Mouse (Mus musculus) CH12.LX (cell line): Measurements from ENCODE around the gene Chrdl2. TPM values are rescaled to one million over a fixed set of nuclear protein-coding genes. Genes with fewer than 3 reads are reported as not detected.

ENCODE experiments used
- DNase-seq: peaks from one replicate; pipeline ENCODE4 v3.0.0-alpha.2; 2013; ENCODE audit errors: extremely low read depth
- H3K27ac ChIP-seq: 2 replicates; pipeline ENCODE4 v1.5.1; 2012; ENCODE audit warnings: low read depth, mild to moderate bottlenecking, control low read depth, moderate library complexity; ENCODE audit not compliant: insufficient read depth
- H3K27me3 ChIP-seq: replicated peaks from 2 replicates; pipeline ENCODE3; 2012; ENCODE audit warnings: inconsistent platforms
- H3K36me3 ChIP-seq, 2 experiments: replicated peaks in 1 of 2; 2 replicates each; pipeline versions ENCODE3 to v1.6.1; 2012; ENCODE audit warnings: inconsistent platforms in 1 of 2, low read length in 1 of 2, mild to moderate bottlenecking in 1 of 2, mixed read lengths in 1 of 2, moderate library complexity in 1 of 2; ENCODE audit not compliant: control insufficient read depth in 1 of 2, insufficient read depth in 1 of 2
- H3K4me1 ChIP-seq, 2 experiments: 2 replicates each; pipeline ENCODE4 v1.6.1; 2012; ENCODE audit warnings: inconsistent platforms in 1 of 2, moderate library complexity in 1 of 2; ENCODE audit not compliant: insufficient read depth in 2 of 2, control insufficient read depth in 1 of 2
- H3K4me2 ChIP-seq: 2 replicates; pipeline ENCODE4 v1.6.1; 2012; ENCODE audit warnings: low read depth, mild to moderate bottlenecking, control low read depth; ENCODE audit not compliant: poor library complexity, insufficient read depth, severe bottlenecking
- H3K4me3 ChIP-seq, 3 experiments: fragments of 150-350 bp in 1 of 3; sonication (generic) in 1 of 3; replicated peaks in 1 of 3; 2 replicates each; pipeline versions ENCODE3 to v1.5.1; 2011 to 2012; ENCODE audit warnings: low read depth in 2 of 3, low read length in 2 of 3, mild to moderate bottlenecking in 2 of 3, moderate library complexity in 2 of 3, control low read depth in 1 of 3, improper control_type of control experiment in 1 of 3, inconsistent platforms in 1 of 3, mixed read lengths in 1 of 3; ENCODE audit not compliant: poor library complexity in 1 of 3
- H3K79me2 ChIP-seq: replicated peaks from 2 replicates; pipeline ENCODE4 v1.6.1; 2012; ENCODE audit warnings: mild to moderate bottlenecking, moderate library complexity; ENCODE audit not compliant: control insufficient read depth, poor library complexity, insufficient read depth, severe bottlenecking; ENCODE audit errors: extremely low read depth
- H3K9ac ChIP-seq: 2 replicates; pipeline ENCODE4 v1.6.1; 2012; ENCODE audit warnings: low read depth, mild to moderate bottlenecking, control low read depth, moderate library complexity; ENCODE audit not compliant: insufficient read depth
- H3K9me3 ChIP-seq: replicated peaks from 2 replicates; pipeline ENCODE3; 2012; ENCODE audit warnings: low read length, inconsistent platforms, mixed read lengths
- CHD1 ChIP-seq: IDR thresholded peaks from 2 replicates; pipeline ENCODE4 v1.6.1; 2012; ENCODE audit warnings: low read depth, low read length, improper control_type of control experiment, inconsistent platforms
- CHD2 ChIP-seq: IDR thresholded peaks from 2 replicates; pipeline ENCODE4 v1.6.1; 2011; ENCODE audit warnings: low read length, improper control_type of control experiment
- ELF1 ChIP-seq: IDR thresholded peaks from 2 replicates; pipeline ENCODE4 v1.6.1; 2014; ENCODE audit warnings: low read depth, mild to moderate bottlenecking, inconsistent platforms, low read length, improper control_type of control experiment
- EP300 ChIP-seq: IDR thresholded peaks from 2 replicates; pipeline ENCODE4 v1.6.1; 2011; ENCODE audit warnings: low read length, improper control_type of control experiment
- JUN ChIP-seq: IDR thresholded peaks from 2 replicates; pipeline ENCODE4 v1.6.1; 2011; ENCODE audit warnings: low read depth, mild to moderate bottlenecking, low read length, improper control_type of control experiment, moderate library complexity; ENCODE audit not compliant: insufficient read depth
- JUND ChIP-seq: conservative IDR thresholded peaks from 2 replicates; pipeline ENCODE4 v1.6.1; 2011; ENCODE audit warnings: low read depth, low read length, improper control_type of control experiment
- MAFK ChIP-seq: IDR thresholded peaks from 2 replicates; pipeline ENCODE4 v1.6.1; 2011; ENCODE audit warnings: low read length, improper control_type of control experiment; ENCODE audit not compliant: insufficient replicate concordance
- MAX ChIP-seq: IDR thresholded peaks from 2 replicates; pipeline ENCODE4 v1.6.1; 2011; ENCODE audit warnings: low read length, improper control_type of control experiment
- MAZ ChIP-seq: IDR thresholded peaks from 2 replicates; pipeline ENCODE4 v1.6.1; 2012; ENCODE audit warnings: low read depth, mild to moderate bottlenecking, inconsistent platforms, low read length, improper control_type of control experiment, moderate library complexity
- MXI1 ChIP-seq: IDR thresholded peaks from 2 replicates; pipeline ENCODE4 v1.6.1; 2011; ENCODE audit warnings: mild to moderate bottlenecking, low read depth, low read length, improper control_type of control experiment
- MYC ChIP-seq: IDR thresholded peaks from 2 replicates; pipeline ENCODE4 v1.6.1; 2011; ENCODE audit warnings: low read depth, mild to moderate bottlenecking, improper control_type of control experiment, low read length
- NRF1 ChIP-seq: IDR thresholded peaks from 2 replicates; pipeline ENCODE4 v1.6.1; 2014; ENCODE audit warnings: low read depth, mild to moderate bottlenecking, inconsistent platforms, low read length, improper control_type of control experiment, moderate library complexity
- PAX5 ChIP-seq: IDR thresholded peaks from 2 replicates; pipeline ENCODE4 v1.6.1; 2012; ENCODE audit warnings: low read length, inconsistent platforms, mixed read lengths
- POLR2AphosphoS2 ChIP-seq: IDR thresholded peaks from 2 replicates; pipeline ENCODE4 v1.6.1; 2011; ENCODE audit warnings: low read depth, low read length, improper control_type of control experiment
- RAD21 ChIP-seq: IDR thresholded peaks from 2 replicates; pipeline ENCODE4 v1.6.1; 2011; ENCODE audit warnings: low read depth, mild to moderate bottlenecking, low read length, improper control_type of control experiment, moderate library complexity
- RCOR1 ChIP-seq: conservative IDR thresholded peaks from 2 replicates; pipeline ENCODE4 v1.6.1; 2012; ENCODE audit warnings: low read depth, mild to moderate bottlenecking, inconsistent platforms, low read length, improper control_type of control experiment
- SMC3 ChIP-seq: IDR thresholded peaks from 2 replicates; pipeline ENCODE4 v1.6.1; 2011; ENCODE audit warnings: low read depth, low read length, improper control_type of control experiment
- TBP ChIP-seq: conservative IDR thresholded peaks from 2 replicates; pipeline ENCODE4 v1.6.1; 2011; ENCODE audit warnings: low read depth, low read length, improper control_type of control experiment
- TCF12 ChIP-seq: IDR thresholded peaks from 2 replicates; pipeline ENCODE4 v1.6.1; 2014; ENCODE audit warnings: low read depth, mild to moderate bottlenecking, inconsistent platforms, low read length, improper control_type of control experiment
- UBTF ChIP-seq: IDR thresholded peaks from 2 replicates; pipeline ENCODE4 v1.6.1; 2012; ENCODE audit warnings: low read depth, mild to moderate bottlenecking, inconsistent platforms, low read length, improper control_type of control experiment, moderate library complexity
- USF2 ChIP-seq: conservative IDR thresholded peaks from 2 replicates; pipeline ENCODE4 v1.6.1; 2011; ENCODE audit warnings: low read depth, low read length, improper control_type of control experiment
- ZC3H11A ChIP-seq: IDR thresholded peaks from 2 replicates; pipeline ENCODE4 v1.6.1; 2012; ENCODE audit warnings: low read depth, mild to moderate bottlenecking, inconsistent platforms, low read length, improper control_type of control experiment
- ZMIZ1 ChIP-seq: IDR thresholded peaks from 2 replicates; pipeline ENCODE4 v1.6.1; 2012; ENCODE audit warnings: low read depth, mild to moderate bottlenecking, inconsistent platforms, low read length, improper control_type of control experiment
- ZNF384 ChIP-seq: IDR thresholded peaks from 2 replicates; pipeline ENCODE4 v1.6.1; 2012; ENCODE audit warnings: low read depth, low read length, improper control_type of control experiment, inconsistent platforms
- dilution Hi-C: fragments of 300-500 bp; cut with MboI; formaldehyde crosslinking; loops from 2 replicates; pipeline ENCODE4 v1.14.3; 2020; ENCODE audit warnings: low sequenced_read_pairs; ENCODE audit not compliant: extremely low pct_unique_long_range_greater_than_20kb, extremely low pct_ligation_motif_present
- in situ Hi-C: fragments of 300-500 bp; cut with MboI; formaldehyde crosslinking; loops from 3 replicates; pipeline ENCODE4 v1.14.3; 2019; ENCODE audit warnings: low sequenced_read_pairs, low pct_ligation_motif_present, low pct_unique_long_range_greater_than_20kb, mixed read lengths
- polyA plus RNA-seq: library from polyadenylated mRNA; unstranded; fragments of >175 nt; gene quantifications from 2 replicates; pipeline ENCODE4 v1.2.1, GENCODE M21; 2012; ENCODE audit warnings: low read depth; ENCODE audit not compliant: insufficient read length
- total RNA-seq, 2 experiments: library from RNA; depleted of rRNA; stranded (reverse); fragments of 300-350 nt in 1 of 2; fragments of >200 nt in 1 of 2; gene quantifications; 2 replicates each; pipeline ENCODE4 v1.2.3; 2012 to 2014

Gene Chrdl2
- total and polyA plus RNA-seq, 3 experiments: not detected

DNA sequence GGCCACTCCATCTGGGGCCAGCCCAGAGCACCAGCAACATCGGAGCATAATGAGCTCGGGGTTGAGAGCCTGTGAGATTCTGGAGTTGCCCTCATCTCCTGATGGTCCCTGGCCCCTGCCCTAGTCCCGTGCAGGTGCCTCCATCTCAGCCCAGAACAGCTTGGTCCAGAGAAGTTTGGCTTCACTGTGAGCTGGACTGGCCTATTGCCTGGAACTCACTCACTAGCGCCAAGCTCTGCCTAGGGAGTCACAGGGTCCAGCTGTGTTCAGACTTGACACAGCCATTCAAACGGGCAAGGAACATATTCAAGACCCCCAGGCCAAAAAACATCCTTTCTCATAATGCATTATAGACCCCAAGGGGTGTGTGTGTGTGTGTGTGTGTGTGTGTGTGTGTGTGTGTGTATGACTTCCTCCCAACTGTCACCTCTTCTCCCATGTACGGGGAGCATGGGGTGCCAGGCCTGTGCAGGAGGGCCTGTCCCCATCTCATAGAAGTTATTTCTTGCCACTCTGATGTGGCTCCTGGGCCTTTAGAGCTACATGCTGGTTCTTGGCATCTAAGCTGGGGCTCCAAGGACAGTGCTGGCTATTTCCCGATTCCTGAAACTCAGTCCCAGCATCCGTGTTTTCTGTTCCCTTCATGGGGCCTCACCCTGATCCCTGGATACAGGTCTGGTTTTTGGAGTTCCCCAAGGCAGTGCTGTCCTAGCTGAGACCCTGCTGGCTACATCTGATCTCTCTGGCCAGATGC, 25.2 kb downstream of the Chrdl2 start:
- Histone ChIP-seq H3K9me3 (peaks cover 3% of the 10 kb centered on the region), H3K27me3 (peaks cover 20% of the 10 kb centered on the region), H3K27ac (no peak overlapping the region), H3K9ac (no peak overlapping the region), H3K4me1 (no peaks in the 10 kb centered on the region; a peak in 1 of 4 replicates), H3K4me2 (no peak overlapping the region), H3K79me2 (no peaks in the 10 kb centered on the region), H3K36me3 (no peaks in the 10 kb centered on the region), H3K4me3 (no peak overlapping the region)
- no peak for DNase-seq
- TF ChIP-seq ZC3H11A (no peak), CHD1 (no peak), USF2 (no peak), ZNF384 (no peak), POLR2AphosphoS2 (no peak), RCOR1 (no peak), UBTF (no peak), SMC3 (no peak), JUN (no peak), MYC (no peak), EP300 (no peak), MAFK (no peak), MXI1 (no peak), JUND (no peak), ELF1 (no peak), RAD21 (no peak), TBP (no peak)
- in situ Hi-C loops (no loop called here), dilution Hi-C loops (no loop called here)

DNA sequence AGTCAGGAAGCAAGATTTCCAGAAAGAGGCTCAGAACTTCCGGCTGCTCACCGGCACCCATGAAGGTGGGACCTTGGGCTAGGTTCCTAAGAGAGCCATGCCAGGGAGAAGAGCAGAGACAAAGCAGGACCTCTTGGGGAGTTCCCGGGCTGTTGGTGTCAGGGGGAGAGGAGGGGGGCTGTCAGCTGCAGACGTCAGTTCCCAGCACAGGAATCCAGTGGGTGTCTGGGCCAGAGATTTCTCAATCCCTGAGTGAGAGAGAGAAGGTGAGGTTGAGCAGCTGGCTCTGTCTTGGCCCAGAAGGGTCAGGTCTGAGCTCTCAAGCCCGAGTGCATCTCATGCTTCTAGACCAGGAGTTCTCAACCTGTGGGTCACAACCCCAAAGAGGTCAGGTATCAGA, 27.7 kb downstream of the Chrdl2 start:
- H3K4me1 ChIP-seq: no peaks in the 10 kb centered on the region; a peak in 1 of 4 replicates
- H3K4me2 ChIP-seq: no peak overlapping the region
- H3K36me3 ChIP-seq: no peaks in the 10 kb centered on the region
- in situ Hi-C loops (no loop called here), dilution Hi-C loops (no loop called here)
- H3K27ac ChIP-seq: no peak overlapping the region
- H3K79me2 ChIP-seq: no peaks in the 10 kb centered on the region
- TF ChIP-seq POLR2AphosphoS2 (no peak), TCF12 (no peak), ZMIZ1 (no peak), ZNF384 (no peak), CHD2 (no peak), SMC3 (no peak), NRF1 (no peak), EP300 (no peak), JUN (no peak), MAZ (no peak), PAX5 (no peak), MAX (no peak)
- TF ChIP-seq, all 38 proteins: peak for 0
- Histone ChIP-seq H3K9ac (no peak overlapping the region), H3K9me3 (peaks cover 10% of the 10 kb centered on the region), H3K4me3 (no peak overlapping the region), H3K27me3 (peaks cover 4% of the 10 kb centered on the region)
- no peak for DNase-seq
